Mouse (Mus musculus) lung, adult 2 months (tissue): ENCODE measurements around the gene Rap1gap.

ENCODE experiments used
- CTCF ChIP-seq: fragments of 200-500 bp; IDR thresholded peaks from 2 replicates; pipeline ENCODE4 v1.5.1; 2011; ENCODE audit warnings: mild to moderate bottlenecking, low read length, control low read depth; ENCODE audit not compliant: insufficient read depth
- POLR2A ChIP-seq: fragments of 200-500 bp; IDR thresholded peaks from 2 replicates; pipeline ENCODE4 v1.6.1; 2011; ENCODE audit warnings: low read depth, mild to moderate bottlenecking, control low read depth, low read length, borderline replicate concordance; ENCODE audit errors: extremely low read depth

GRCm38 (mm10) chr4:137768831-137769230 is 104.3 kb downstream of the Rap1gap start:
- no peak for TF ChIP-seq POLR2A
- no peak for TF ChIP-seq CTCF
